Mouse (Mus musculus): Measurements from ENCODE around the gene Olfr873. TPM values are rescaled to one million over a fixed set of nuclear protein-coding genes. Genes with fewer than 3 reads are reported as not detected.
"Not testable (repeated sequence)": the region's sequence is repeated elsewhere in the genome, so short reads cannot be mapped to it uniquely, and the experiment has no call there.

The Olfr873 gene
- total RNA-seq (2017) = not detected in 3 replicates

DNA sequence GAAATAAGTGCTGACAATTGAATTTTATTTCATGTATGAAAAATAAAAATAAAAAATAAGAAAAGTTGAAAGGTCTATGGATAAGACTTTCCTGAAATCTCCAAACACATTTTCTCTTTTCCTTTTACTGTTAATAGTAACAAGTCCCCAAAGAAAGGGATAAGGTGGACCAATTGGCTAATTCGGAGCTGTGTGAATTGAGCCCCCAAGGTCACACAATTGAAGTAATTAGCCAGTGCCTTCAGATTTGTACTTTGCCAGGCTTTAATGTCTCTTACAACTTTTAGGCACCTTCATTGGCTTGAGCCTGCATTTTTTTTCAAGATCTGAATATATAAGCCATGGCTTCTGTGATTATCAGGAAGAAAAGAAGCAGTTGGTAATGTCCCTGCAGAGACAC lies at the start of gene Olfr873:
Gene Olfr873 (plus strand): TSS at position 301 of the 400 bp plus-strand sequence.
- ATAC-seq (replicated peaks; ENCODE audit: insufficient number of reproducible peaks, low FRiP score, low TSS enrichment, poor library complexity, severe bottlenecking) = no peak

- no peak for ATAC-seq (replicated peaks; ENCODE audit: insufficient number of reproducible peaks, low FRiP score, low TSS enrichment, poor library complexity, severe bottlenecking)
Observed at GRCm38 (mm10) chr9:20282051-20282450, 16.3 kb upstream of the Olfr873 start, which contains the start of gene Olfr39. TSS of gene Olfr39 (plus strand) at chr9:20282351.

DNA sequence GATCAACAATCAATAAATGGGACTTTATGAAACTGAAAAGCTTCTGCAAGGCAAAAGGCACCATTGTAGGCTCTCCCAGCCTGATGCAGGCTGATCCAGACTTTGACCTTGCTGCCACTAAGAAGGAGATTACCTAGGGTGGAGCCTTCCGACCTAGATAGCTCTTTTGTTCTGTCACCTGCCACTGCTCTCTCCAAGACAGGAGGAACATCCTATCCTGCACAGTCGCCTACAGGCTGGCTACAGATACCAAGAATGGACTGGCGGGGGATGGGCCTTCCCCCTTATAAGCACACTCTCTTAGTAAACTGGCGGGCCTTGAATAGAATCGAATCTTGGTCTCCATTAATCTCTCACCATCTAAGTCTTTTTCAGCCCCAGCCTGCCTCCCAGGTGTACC lies 2.8 kb upstream of the Olfr873 start:
- ATAC-seq (replicated peaks; ENCODE audit: insufficient number of reproducible peaks, low FRiP score, low TSS enrichment, poor library complexity, severe bottlenecking) = not testable (repeated sequence)

DNA sequence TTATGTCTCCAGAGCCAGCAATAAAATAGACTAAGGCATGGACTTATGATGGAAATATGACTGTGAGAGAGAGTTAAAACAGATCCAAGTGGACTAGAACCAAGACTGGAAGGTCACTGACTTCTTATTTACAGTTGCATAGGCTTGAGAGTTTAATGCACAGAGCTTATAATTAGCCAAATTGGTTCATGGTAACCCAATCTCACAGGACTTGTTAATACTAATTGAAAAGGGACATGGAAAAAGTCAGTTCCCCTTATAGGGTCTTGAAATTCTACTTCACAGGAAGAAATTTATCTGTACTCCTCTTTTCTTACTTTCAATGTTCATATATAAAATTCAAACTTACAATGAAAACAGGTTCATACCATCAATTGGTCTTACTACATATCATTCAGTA lies 37.7 kb downstream of the Olfr873 start, which contains the start of gene Olfr18:
Gene Olfr18 (minus strand): TSS at position 101 of the 400 bp plus-strand sequence.
- ATAC-seq (replicated peaks; ENCODE audit: insufficient number of reproducible peaks, low FRiP score, low TSS enrichment, poor library complexity, severe bottlenecking) = no peak

DNA sequence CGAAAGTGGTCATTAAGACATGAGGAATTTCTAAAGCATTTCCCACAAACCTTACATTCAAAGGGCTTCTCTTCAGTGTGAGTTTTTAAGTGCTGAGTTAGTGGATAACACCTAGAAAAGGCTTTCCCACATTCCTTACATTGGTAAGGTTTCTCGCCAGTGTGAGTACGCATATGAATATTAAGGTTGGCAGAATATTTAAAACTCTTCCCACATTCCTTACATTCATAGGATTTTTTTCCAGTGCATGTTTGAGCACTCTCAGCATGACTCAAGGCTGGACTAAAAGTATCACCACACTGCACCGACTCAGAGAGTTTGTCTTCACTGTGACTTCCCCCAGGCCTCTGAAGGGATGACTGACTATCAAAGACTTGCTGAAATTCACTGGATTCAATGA lies 50.2 kb downstream of the Olfr873 start:
- ATAC-seq (replicated peaks; ENCODE audit: insufficient number of reproducible peaks, low FRiP score, low TSS enrichment, poor library complexity, severe bottlenecking) = no peak

Other genes starting within 250 kb of the Olfr873 start
- gene Olfr867, start 241.0 kb upstream of the Olfr873 start, total RNA-seq (2017) = not detected in 3 replicates
- not detected in 3 replicates for gene Olfr868, start 199.9 kb upstream of the Olfr873 start, total RNA-seq (2017)
- not detected in 3 replicates for gene Olfr869, start 169.5 kb upstream of the Olfr873 start, total RNA-seq (2017)
- not detected in 3 replicates for gene Olfr870, start 124.5 kb upstream of the Olfr873 start, total RNA-seq (2017)
- gene Olfr871, start 86.3 kb upstream of the Olfr873 start, total RNA-seq (2017) = not detected in 3 replicates
- gene Olfr872, start 61.4 kb upstream of the Olfr873 start, total RNA-seq (2017) = not detected in 3 replicates
- not detected in 3 replicates for gene Olfr39, start 16.2 kb upstream of the Olfr873 start, total RNA-seq (2017)
- gene Olfr18, start 37.6 kb downstream of the Olfr873 start, total RNA-seq (2017) = not detected in 3 replicates
- 5.3 to 23.0 TPM (median 13.5 TPM) in 3 replicates for gene Zfp560, start 86.6 kb downstream of the Olfr873 start, total RNA-seq (2017)
- gene Zfp26, start 161.6 kb downstream of the Olfr873 start, total RNA-seq (2017) = 27.5 to 45.4 TPM (median 31.6 TPM) in 3 replicates
- 10.9 to 21.2 TPM (median 15.1 TPM) in 3 replicates for gene Zfp426, start 194.2 kb downstream of the Olfr873 start, total RNA-seq (2017)
- gene Zfp266, start 222.9 kb downstream of the Olfr873 start, total RNA-seq (2017) = 27.5 to 43.8 TPM (median 36.4 TPM) in 3 replicates